ENCODE assay signal across 8 mouse cellular contexts in genomic region chr6:28261307-28262197, GRCm38 (mm10).
DNase-seq lines count a peak whose midpoint lies in the region; ATAC-seq lines count a peak whose summit lies in the region.

No protein-coding gene starts in this region.

- WGBS in hindbrain, embryonic 16.5 days: under 1% methylated on average over 69 of the region's 131 CpGs
- 1% methylated on average over 122 of the region's 131 CpGs for WGBS in macrophage (ENCODE audit: missing documents)

- H3K4me2 ChIP-seq in hindbrain, embryonic 16.5 days (ENCODE audit: low read length): peak overlapping the region; percentile 94

- H3K27me3 ChIP-seq in hindbrain, embryonic 16.5 days (replicated peaks; ENCODE audit: control insufficient read depth, insufficient read depth, low read length): no peaks in the 10 kb centered on the region

- peaks cover 42% of the 10 kb centered on the region for H3K79me2 ChIP-seq in macrophage (ENCODE audit: inconsistent target)

- H3K27ac ChIP-seq in hindbrain, embryonic 16.5 days (ENCODE audit: low read depth, low read length): peak overlapping the region; percentile 75
- no peak overlapping the region for H3K27ac ChIP-seq in macrophage

- H3K36me3 ChIP-seq in hindbrain, embryonic 16.5 days (ENCODE audit: control insufficient read depth, insufficient read depth, low read length): peaks cover 3% of the 10 kb centered on the region; the same call in 1 of the 2 replicates
- peaks cover 13% of the 10 kb centered on the region; the same call in 1 of the 2 replicates for H3K36me3 ChIP-seq in macrophage (ENCODE audit: inconsistent target)

- DNase-seq in R1 (ENCODE audit: low read depth, low spot score): peak; percentile 89
- DNase-seq in cerebellum, postnatal 25 days: peak; percentile 92 to 94
- DNase-seq in frontal cortex, postnatal 36 days (ENCODE audit: low spot score in 2 of 2): peak; percentile 89 to 90
- peak; percentile 85 to 91 for DNase-seq in left cerebral cortex, adult 18-20 months (ENCODE audit: low spot score in 2 of 2)
- peak; percentile 93 for DNase-seq in right cerebral cortex, adult 18-20 months
- DNase-seq in urinary bladder, postnatal 10 days (ENCODE audit: low spot score): peak; percentile 51

- peaks cover 4% of the 10 kb centered on the region for H3K4me1 ChIP-seq in hindbrain, embryonic 16.5 days (ENCODE audit: control insufficient read depth, insufficient read depth, low read depth, low read length)

- peak; percentile 97 for ATAC-seq in hindbrain, embryonic 16.5 days

- peak overlapping the region; percentile 57 for H3K4me3 ChIP-seq in hindbrain, embryonic 16.5 days (ENCODE audit: low read length)
- peak overlapping the region; percentile 28 for H3K4me3 ChIP-seq in macrophage (ENCODE audit: inconsistent target)

- H3K9ac ChIP-seq in hindbrain, embryonic 16.5 days (ENCODE audit: low read depth, low read length): peak overlapping the region; percentile 69

- H3K9me3 ChIP-seq in hindbrain, embryonic 16.5 days (ENCODE audit: control insufficient read depth, low read length): no peaks in the 10 kb centered on the region
